Mouse (Mus musculus): ENCODE results near the gene Xlr4a.
"Not testable (repeated sequence)": the region's sequence is repeated elsewhere in the genome, so short reads cannot be mapped to it uniquely, and the experiment has no call there.

- TF ChIP-seq CTCF, EP300 (IDR thresholded peaks at IDR 0.05; ENCODE audit: low read depth): not testable (repeated sequence)
Observed at GRCm38 (mm10) chrX:73066765-73067312, 15.4 kb downstream of the Xlr4a start.

Data from heart, postnatal 0 days (tissue).